Mouse (Mus musculus): ENCODE results near the gene Cyp2c23. TPM values are rescaled to one million over a fixed set of nuclear protein-coding genes. Genes with fewer than 3 reads are reported as not detected.

Gene Cyp2c23
- 0.79 and 0.97 TPM in 2 replicates for polyA plus RNA-seq (2015; fragmentation: Nextera tagmentation; extraction: Ambion mirVana)

GRCm38 (mm10) chr19:44028972-44029371, at the start of gene Cyp2c23:
Gene Cyp2c23, minus strand, starts transcription at chr19:44029208.

DNA sequence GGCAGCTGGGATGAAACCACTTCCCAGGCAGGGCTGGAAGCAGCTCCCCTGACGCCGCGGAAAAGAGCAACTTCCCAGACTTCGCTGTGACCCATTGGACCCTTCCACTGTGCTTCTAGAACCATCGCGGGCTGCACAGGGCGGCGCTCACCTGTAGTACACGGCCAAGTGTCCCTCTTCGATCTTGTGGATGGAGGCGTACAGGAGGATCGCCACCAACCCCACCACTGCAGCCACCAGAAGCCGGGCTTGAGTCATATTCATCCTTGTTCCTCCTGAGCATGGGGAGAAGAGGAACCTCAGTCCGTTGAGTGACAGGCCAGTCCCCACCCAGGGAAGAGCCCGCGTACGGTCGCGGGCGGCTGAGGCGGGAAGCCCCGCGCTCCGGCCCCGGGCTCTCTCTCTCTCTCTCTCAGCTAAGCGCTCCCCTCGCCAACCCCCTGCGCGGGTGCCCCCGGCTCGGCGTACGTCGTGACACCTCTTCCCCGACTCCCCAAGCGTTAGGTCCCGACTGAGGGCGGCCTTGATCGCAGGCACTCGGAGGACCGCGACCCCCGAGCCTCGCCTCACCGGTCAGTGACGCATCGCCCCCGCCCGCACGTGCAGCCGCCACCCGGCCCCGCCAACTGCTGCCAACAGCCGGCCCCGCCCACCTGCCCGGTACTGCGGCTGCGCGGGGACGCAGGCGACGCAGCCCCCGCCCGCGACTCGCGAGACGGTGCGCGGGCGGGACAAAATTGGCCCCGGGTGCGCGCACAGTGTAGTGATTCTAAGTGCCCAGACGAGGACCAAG, 40.3 kb upstream of the Cyp2c23 start, which contains the start of gene Erlin1:
Gene Erlin1 (minus strand): TSS at position 665 of the 793 bp plus-strand sequence.

GRCm38 (mm10) chr19:43986069-43986794, 42.8 kb downstream of the Cyp2c23 start, which contains the start of gene Cpn1:
Gene Cpn1, minus strand, starts transcription at chr19:43986556.

Other genes with a start within 250 kb of the Cyp2c23 start
- 0.50 and 0.54 TPM in 2 replicates for gene Abcc2, start 247.0 kb downstream of the Cyp2c23 start, polyA plus RNA-seq (2015; fragmentation: Nextera tagmentation; extraction: Ambion mirVana)
- gene Dnmbp, start 89.0 kb downstream of the Cyp2c23 start, polyA plus RNA-seq (2015; fragmentation: Nextera tagmentation; extraction: Ambion mirVana) = 15.4 and 16.3 TPM in 2 replicates
- 0.12 and 0.25 TPM in 2 replicates for gene Cpn1, start 42.7 kb downstream of the Cyp2c23 start, polyA plus RNA-seq (2015; fragmentation: Nextera tagmentation; extraction: Ambion mirVana)
- 25.5 and 28.9 TPM in 2 replicates for gene Erlin1, start 40.6 kb upstream of the Cyp2c23 start, polyA plus RNA-seq (2015; fragmentation: Nextera tagmentation; extraction: Ambion mirVana)
- gene Chuk, start 78.3 kb upstream of the Cyp2c23 start, polyA plus RNA-seq (2015; fragmentation: Nextera tagmentation; extraction: Ambion mirVana) = 19.4 and 23.0 TPM in 2 replicates
- gene Cwf19l1, start 106.7 kb upstream of the Cyp2c23 start, polyA plus RNA-seq (2015; fragmentation: Nextera tagmentation; extraction: Ambion mirVana) = 12.0 and 15.1 TPM in 2 replicates
- 49.9 and 51.6 TPM in 2 replicates for gene Bloc1s2, start 117.2 kb upstream of the Cyp2c23 start, polyA plus RNA-seq (2015; fragmentation: Nextera tagmentation; extraction: Ambion mirVana)
- gene Pkd2l1, start 163.2 kb upstream of the Cyp2c23 start, polyA plus RNA-seq (2015; fragmentation: Nextera tagmentation; extraction: Ambion mirVana) = not detected in 2 replicates
- not detected in 2 replicates for gene Scd3, start 174.1 kb upstream of the Cyp2c23 start, polyA plus RNA-seq (2015; fragmentation: Nextera tagmentation; extraction: Ambion mirVana)